Mouse (Mus musculus) heart, postnatal 36 days (tissue): ENCODE results near the gene Fgf18. TPM values are rescaled to one million over a fixed set of nuclear protein-coding genes. Genes with fewer than 3 reads are reported as not detected.

ENCODE experiments used
- DNase-seq, 2 experiments: peaks; one replicate each; pipeline ENCODE4 v3.0.0; 2021 to 2022
- intact Hi-C: fragments of 180-260 bp; cut with DNase I; formaldehyde crosslinking; loops from one replicate; pipeline ENCODE4 v1.15.1; 2025
- total RNA-seq, 2 experiments: library from RNA; stranded (reverse); gene quantifications; 2 replicates each; pipeline ENCODE4 v1.2.3; 2021

Fgf18 gene
- total RNA-seq: 1 to 10 TPM; 2.8 to 3.1 TPM

- DNase-seq: peak; percentile 25 to 53
- intact Hi-C loops: loop anchor here (2.0 to 5.0 kb wide), 5 partner anchors 50 to 522 kb away; no protein-coding TSS in a partner anchor
Observed at GRCm38 (mm10) chr11:33147171-33147571, at the start of gene Fgf18. TSS of gene Fgf18 (minus strand) at chr11:33147400.

DNA sequence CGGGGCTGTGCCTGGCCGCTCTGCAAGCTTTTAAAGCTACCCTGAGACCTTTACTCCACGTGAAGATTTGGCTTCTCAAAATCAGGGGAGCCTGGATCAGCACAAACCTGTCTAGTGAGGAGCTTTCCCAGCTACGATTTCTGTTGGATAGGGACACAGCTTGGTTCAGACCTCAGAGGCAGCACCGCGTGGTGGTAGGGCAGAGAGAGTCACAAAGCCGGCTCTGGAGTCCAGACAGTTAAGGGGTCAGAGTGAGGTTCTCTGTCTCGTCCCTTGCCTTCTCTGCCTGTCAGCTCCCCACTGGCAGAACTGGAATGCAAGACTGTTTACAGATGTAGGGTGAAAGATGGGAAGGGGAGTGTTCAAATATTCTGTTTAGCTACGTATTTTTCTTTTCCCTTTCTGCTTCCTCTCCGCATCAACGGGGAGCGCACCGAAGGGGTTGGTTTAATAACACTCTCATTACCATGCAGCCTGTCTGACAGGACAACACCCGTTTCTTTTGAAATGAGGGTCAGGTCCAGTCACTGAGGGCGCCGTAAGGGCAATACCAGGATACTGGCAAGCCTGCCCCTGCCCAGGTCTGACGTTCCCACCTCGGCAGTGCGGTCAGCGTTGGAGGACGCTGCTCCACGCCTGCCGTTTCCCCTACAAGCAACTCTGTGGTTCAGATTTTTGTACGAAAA, 49.4 kb upstream of the Fgf18 start:
- intact Hi-C loops: no loop called here
- no peak for DNase-seq

DNA sequence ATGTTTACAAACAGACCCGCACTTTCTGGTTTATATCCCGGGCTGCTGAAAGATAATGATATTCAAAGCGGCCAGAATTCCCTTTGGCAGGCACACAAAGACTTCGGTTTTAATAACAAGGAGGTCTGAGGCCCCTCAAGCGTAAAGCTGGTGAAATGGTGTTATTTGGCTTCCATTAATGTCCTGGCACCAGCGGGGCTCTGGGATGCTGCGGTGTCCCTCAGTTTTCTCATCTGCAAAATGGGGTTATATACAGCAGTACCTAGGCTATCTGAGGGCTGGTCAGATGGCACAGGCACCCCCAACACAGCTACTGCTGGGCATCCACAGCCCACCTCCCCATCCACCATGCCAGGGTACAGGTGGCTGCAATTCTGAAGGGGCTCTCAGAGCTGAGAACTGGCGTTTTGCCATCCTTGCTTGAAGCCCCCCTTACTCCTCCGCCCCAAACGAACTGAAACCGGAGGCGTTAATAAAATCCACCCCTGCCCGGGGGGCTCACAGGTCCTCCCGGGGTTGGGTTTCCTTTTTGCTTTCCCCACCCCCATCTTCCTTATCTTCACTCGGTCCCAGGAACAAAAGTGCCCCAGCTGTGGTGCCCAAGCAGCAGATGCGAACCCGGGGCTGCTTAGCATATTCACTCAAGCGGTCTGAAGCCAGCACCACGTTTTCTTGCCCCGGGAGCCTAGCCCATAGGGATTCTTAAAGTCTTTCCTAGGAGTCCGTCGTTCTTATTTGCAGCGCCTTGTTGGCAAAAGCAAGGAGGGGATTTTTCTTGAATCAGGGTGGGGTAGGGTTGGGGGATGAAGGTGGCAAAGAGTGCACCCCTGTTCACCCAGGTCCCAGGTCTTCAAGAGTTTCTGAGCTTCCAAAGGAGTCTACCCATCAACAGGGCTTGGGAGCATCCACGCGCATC, 48.6 kb upstream of the Fgf18 start:
- no peak for DNase-seq
- intact Hi-C loops: no loop called here

DNA sequence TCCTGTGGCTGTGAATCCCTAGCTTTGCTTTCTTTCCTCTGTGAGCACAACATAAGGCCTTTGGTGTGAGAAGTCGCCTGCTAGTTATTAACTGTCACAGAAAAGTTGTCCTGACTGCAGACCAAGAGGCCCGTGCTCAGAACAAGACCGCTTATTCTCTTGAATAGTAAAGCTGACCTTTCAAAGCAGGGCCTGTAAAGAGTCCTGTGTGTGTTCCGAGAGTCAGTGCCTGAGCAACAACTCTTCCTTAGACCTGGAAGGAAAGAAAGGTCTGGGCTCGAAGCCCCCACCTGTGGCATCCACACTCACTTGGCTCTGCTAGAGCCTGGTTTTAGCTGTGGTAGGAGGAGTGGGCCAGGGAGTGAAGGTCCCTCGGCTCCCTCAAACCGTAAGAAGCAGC, 47.9 kb upstream of the Fgf18 start:
- intact Hi-C loops: no loop called here

DNA sequence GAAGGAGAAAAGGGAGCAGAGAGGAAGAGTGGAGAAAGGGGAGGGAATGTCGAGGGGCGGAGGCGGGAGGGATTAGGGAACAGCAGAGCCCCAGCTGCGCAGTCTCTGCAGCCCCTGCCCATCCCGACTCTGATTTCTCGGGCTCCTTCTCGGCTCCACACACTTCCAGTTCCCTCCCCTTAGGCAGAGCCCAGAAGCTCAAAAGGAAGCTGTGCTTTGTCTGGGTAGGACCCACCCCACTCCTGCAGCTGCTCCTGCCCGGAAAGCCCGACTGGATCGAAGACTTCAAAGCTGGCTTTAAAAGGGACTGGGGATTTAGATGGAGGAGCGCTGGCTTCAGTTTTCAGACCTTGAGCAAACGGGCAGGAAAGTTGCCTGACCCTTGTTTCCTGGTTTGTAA, 46.5 kb upstream of the Fgf18 start:
- intact Hi-C loops: no loop called here
- no peak for DNase-seq

More for the DNA sequence above, 47.9 kb upstream of the Fgf18 start:
- DNase-seq: no peak

DNA sequence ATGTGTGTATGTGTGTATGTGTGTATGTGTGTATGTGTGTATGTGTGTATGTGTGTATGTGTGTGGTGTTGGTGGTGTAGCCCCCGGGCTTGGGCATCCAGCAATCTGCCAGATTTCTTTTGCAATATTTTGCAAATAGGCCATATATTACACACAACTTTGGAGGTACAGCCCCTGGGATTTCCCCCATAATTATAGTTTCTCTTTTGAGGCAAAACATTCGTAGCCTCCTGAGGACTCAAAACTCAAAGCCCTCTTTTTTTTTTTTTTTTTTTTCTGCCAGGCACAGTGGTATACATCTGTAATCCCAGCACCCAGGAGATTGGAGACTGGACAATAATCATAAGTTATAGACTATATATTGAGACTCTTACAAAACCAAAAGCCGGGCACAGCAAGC, 34.6 kb upstream of the Fgf18 start:
- no peak for DNase-seq
- intact Hi-C loops: no loop called here

DNA sequence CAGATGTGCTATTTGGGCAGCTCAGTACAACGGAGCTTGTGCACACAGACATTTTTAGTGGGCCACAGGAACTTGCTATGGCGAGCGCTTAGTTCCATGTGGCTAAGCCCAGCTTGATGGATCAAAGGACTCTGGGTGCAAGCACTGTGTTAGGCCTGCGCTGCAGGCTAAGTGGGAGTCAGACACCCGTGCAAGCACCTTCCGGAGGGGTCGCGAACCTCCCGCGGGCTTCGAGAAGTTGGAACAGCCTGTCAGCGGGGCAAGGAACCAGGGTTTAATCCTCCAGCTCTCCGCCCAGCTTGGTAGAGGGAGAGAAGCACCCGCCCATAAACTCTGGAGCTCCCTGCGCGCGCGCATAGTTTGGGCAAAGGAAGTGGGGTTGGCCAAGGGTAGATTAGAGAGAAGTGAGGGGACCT, 33.5 kb upstream of the Fgf18 start:
- DNase-seq: no peak
- intact Hi-C loops: no loop called here

DNA sequence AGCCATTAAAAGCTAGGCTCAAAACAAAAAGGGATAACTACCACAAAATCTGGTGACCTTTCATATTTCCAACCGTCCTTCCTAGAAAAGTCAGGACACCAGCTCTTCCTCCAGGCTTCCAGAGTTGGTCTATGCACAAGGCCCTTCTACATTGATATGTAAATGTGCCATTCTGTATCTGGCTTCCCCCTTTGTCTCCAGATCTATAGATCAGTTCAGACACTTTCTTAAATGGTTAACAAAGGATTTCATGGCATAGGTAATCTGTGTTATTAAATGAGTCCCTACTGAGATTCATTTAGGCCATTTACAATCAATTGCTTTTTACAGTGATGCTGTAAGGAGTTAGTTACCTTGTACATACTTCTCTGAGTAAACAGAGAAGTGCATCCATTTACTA, 32.6 kb upstream of the Fgf18 start:
- intact Hi-C loops: loop anchor here (5.0 kb wide), 1 partner anchor 372 kb away; no protein-coding TSS in a partner anchor
- DNase-seq: no peak

DNA sequence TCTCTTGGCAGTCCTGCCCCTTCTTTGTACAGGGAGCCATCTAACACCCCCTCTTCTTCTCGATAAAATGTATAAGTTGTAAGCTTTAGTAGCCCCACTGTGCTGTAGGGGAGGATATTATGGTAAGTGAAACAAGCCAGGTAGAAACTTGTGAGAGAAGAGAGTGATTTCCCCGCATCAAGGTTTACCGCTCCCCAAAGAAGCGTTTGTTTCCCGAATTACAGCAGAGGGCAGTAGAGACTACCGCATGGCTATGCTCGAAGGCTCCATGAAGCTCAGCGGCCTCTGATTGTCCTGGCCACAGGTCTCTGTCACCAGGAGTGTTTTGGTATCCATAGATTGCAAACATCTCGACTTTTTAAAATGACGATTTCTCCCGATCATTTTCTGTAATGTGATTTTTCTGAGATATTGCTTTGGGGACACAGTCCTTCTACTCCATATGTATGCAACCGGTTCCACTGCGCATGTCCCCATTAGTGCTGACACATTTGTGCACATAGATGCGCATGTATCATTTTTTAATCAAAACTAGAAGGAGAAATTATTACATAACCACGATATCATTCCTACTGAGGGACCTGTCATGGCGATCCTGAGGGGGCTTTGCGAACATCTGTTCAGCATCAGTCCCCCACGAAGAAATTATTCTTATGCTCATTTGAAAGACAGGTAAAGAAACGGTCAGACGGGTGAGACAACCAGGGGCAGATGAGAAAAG, 29.5 kb upstream of the Fgf18 start:
- DNase-seq: peak; percentile 14 to 26
- intact Hi-C loops: loop anchor here (1.0 to 5.0 kb wide), 4 partner anchors 119 to 544 kb away; no protein-coding TSS in a partner anchor

GRCm38 (mm10) chr11:33175768-33176167, 28.6 kb upstream of the Fgf18 start:
- intact Hi-C loops: loop anchor here (1.0 to 5.0 kb wide), 4 partner anchors 120 to 545 kb away; no protein-coding TSS in a partner anchor

GRCm38 (mm10) chr11:33170489-33170888, 23.3 kb upstream of the Fgf18 start:
- intact Hi-C loops: no loop called here
- peak; percentile 50 to 56 for DNase-seq

More at GRCm38 (mm10) chr11:33175768-33176167, 28.6 kb upstream of the Fgf18 start:
- no peak for DNase-seq

DNA sequence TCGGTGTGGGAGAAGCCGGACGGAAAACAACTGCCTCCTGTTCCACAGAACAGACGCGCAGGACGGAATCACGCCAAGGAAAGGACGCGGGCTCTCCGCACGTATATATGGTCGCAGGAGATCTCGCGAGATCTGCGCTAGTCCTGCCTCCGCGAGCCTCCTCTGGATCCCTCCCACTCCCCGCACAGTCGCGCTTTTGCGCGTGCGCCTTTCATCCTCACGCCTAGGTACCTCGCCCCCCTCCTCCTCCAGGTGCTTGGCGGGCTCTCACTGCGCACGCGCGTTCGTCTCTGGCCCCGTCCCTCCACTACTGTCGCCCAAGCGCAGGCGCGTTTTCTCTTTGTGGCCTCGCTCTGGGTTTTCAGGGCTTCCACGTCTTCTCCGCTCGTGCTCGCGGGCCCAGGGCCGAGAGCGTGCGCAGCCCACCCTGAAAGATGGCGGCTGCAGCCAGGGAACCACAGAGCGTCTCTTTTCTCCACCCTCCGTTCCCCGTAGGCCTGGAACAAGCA, 15.9 kb upstream of the Fgf18 start, which contains the start of gene Npm1:
Npm1 (minus strand) TSS at position 209 of the 509 bp plus-strand sequence.
- intact Hi-C loops: loop anchor here (2.0 to 10.0 kb wide), 4 partner anchors 40 to 1672 kb away; partner anchors contain the start of genes Spdl1, Tlx3 and Ubtd2
- peak; percentile 99 for DNase-seq

DNA sequence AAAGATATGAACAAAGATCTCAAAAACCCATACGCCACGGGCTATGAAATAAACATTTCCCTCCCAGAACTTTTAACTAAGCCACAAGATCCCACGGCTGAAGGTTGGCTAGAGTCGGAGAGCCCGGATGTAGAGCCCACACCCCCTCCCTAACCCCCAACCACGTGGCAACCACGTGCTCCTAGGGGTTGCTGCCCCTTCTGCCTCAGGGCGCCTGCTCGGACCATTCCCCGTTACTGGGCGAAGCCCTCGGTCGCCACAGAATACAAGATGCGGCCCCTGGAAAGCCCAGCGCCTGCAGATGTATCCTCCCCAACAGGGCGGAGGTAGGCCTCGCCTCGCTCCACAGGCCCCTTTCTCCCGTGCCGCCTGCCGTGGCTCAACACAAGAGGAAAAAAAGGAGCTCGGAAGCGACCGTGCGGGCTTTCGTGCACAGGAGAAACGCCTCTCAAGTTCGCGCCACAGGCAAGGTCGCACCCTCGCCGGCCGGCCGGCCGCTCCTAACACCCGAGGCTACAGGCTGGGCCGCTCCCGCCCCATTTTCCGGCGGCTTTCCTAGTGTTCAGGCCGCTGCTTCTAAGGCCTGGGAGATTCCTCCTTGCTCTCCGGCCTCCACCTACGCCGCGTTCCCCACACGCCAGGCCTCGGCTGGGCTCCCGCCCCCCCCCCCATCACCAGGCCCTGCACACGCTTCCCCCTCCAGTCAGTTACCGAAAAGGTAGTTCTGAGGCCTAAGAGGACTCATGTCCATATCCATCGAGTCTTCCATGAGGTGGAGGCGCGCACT, 15.2 kb upstream of the Fgf18 start:
- DNase-seq: peak; percentile 48 to 69
- intact Hi-C loops: loop anchor here (2.0 to 10.0 kb wide), 4 partner anchors 40 to 1672 kb away; partner anchors contain the start of genes Spdl1, Tlx3 and Ubtd2

DNA sequence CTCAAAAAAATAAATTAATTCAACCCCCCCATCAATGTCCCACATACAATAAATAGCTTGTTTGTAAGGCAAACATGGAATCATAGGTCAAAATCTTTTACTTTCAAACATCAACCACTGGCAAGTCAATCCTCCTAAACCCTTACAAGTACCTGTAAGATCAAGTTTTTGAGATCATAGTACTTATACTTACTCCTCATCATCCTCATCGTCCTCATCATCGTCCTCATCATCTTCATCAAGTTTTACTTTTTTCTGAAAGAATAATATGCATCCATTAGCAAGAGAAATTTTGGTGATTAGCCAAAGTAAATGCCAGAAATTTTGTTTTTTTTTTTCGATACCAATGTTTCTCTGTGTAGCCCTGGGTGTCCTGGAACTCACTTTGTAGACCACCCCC, 12.5 kb upstream of the Fgf18 start:
- intact Hi-C loops: loop anchor here (5.0 to 10.0 kb wide), 3 partner anchors 602 to 1675 kb away; partner anchors contain the start of genes Spdl1 and Ubtd2
- no peak for DNase-seq

DNA sequence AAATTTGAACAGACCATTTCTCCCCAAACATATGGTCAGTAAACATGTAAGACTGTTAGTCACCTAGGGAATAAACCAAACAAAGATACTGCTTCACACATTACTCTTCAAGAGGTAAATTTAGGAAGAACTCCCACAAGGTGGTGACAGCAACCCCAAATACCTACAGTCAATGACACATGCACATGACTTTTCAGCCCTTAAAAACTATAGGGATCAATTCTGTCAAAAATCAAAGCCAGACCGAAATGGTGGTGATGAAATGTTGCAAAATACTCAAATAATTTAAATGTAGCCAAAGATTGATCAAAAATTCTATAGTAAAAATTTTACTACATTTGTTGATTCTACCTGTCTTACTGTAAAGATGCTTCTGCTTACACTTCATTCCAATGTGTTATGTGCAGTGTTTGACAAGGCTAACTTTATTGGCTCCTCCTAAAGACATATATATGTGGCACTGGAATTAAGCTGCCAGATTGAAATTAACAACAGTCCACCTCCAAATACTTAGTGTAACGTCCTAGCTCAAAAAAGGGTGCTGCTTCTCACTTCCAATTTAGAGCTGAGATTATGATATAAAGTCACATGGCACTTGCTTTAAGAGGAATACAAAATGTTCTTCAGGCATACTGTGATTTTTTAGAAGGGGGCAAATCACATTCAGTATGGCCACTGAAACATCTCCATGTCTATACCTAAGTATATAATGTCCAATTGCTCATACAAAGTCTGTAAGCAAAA, 10.4 kb upstream of the Fgf18 start:
- no peak for DNase-seq
- intact Hi-C loops: no loop called here

- no peak for DNase-seq
- intact Hi-C loops: no loop called here
Observed at GRCm38 (mm10) chr11:33156436-33157015, 9.3 kb upstream of the Fgf18 start.

- intact Hi-C loops: no loop called here
- DNase-seq: no peak
Observed at GRCm38 (mm10) chr11:33154459-33154858, 7.3 kb upstream of the Fgf18 start.

DNA sequence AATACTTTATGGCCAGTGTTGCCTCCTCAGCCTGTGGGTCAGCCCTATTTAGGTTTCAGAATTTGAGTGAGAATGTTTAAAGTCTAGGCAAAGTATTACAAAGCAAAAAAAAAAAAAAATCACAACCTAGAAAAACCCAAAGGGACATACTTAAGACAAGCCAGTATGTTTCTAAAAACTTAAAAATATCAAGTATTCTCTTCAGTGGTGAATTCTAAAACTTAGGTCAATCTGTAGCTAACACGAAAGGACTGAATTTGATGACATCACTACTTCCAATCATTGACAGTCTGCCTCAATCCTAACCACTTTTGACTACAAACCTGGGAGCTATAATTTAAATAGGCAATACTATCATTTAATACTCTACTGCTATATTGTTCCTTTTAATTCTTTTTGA, 5.8 kb upstream of the Fgf18 start:
- intact Hi-C loops: loop anchor here (1.0 kb wide), 1 partner anchor 8 kb away; no protein-coding TSS in a partner anchor
- DNase-seq: no peak
